Mouse (Mus musculus) midbrain, embryonic 12.5 days (tissue): ENCODE data around the gene Npb. TPM values are rescaled to one million over a fixed set of nuclear protein-coding genes. Genes with fewer than 3 reads are reported as not detected.

ENCODE experiments used
- ATAC-seq: fragments of 200-750 bp; cut with Nextera tagmentation; 2 replicates; pipeline ENCODE4 v1.8.0; 2017; ENCODE audit warnings: low read depth, moderate TSS enrichment, moderate library complexity; ENCODE audit not compliant: low FRiP score
- H3K27ac ChIP-seq: fragments of 300-500 bp; sonication (generic); replicated peaks from 2 replicates; pipeline ENCODE4 v1.5.1; 2016; ENCODE audit warnings: mild to moderate bottlenecking
- H3K27me3 ChIP-seq: fragments of 300-500 bp; sonication (generic); 2 replicates; pipeline ENCODE4 v1.6.1; 2016; ENCODE audit warnings: mild to moderate bottlenecking
- H3K36me3 ChIP-seq: fragments of 300-500 bp; sonication (generic); 2 replicates; pipeline ENCODE4 v1.6.1; 2016
- H3K4me1 ChIP-seq: fragments of 300-500 bp; sonication (generic); 2 replicates; pipeline ENCODE4 v1.6.1; 2016
- H3K4me2 ChIP-seq: fragments of 300-500 bp; sonication (generic); replicated peaks from 2 replicates; pipeline ENCODE4 v1.6.1; 2016; ENCODE audit warnings: mild to moderate bottlenecking, moderate library complexity
- H3K4me3 ChIP-seq: fragments of 300-500 bp; sonication (generic); 2 replicates; pipeline ENCODE4 v1.5.1; 2016; ENCODE audit warnings: mild to moderate bottlenecking
- H3K9ac ChIP-seq: fragments of 300-500 bp; sonication (generic); replicated peaks from 2 replicates; pipeline ENCODE4 v1.6.1; 2016; ENCODE audit warnings: mild to moderate bottlenecking, moderate library complexity
- H3K9me3 ChIP-seq: fragments of 300-500 bp; sonication (generic); 2 replicates; pipeline ENCODE4 v1.6.1; 2016; ENCODE audit warnings: mild to moderate bottlenecking
- WGBS: fragments of 180-500 bp; shearing (Covaris S2); methylation state at CpG from one replicate; pipeline ENCODE4 v1.1.7; 2016; 5-methylcytosine and 5-hydroxymethylcytosine counted together
- polyA plus RNA-seq: library from polyadenylated mRNA; unstranded; fragments of >200 nt; fragmentation: Nextera tagmentation; extraction: Ambion mirVana; gene quantifications from 2 replicates; pipeline ENCODE4 v1.2.1, GENCODE M21; 2016

Npb gene
- polyA plus RNA-seq, 1 experiment from 2014 or later, result 0.98 TPM

- Histone ChIP-seq H3K9ac (peak overlapping the region; percentile 46; the same call in 1 of the 2 replicates), H3K4me2 (peak overlapping the region; percentile 17; the same call in 1 of the 2 replicates), H3K27ac (no peak overlapping the region), H3K36me3 (peaks cover 20% of the 10 kb centered on the region), H3K9me3 (no peaks in the 10 kb centered on the region), H3K4me1 (peaks cover 43% of the 10 kb centered on the region), H3K4me3 (0 out of 2 replicates have a peak overlapping the region, but pooled peaks have one; percentile 4), H3K27me3 (no peaks in the 10 kb centered on the region)
- ATAC-seq, result no peak
- 28% methylated on average over 7 of the region's 7 CpGs for WGBS
Measured at GRCm38 (mm10) chr11:120629911-120630310, 21.6 kb downstream of the Npb start.

GRCm38 (mm10) chr11:120630401-120630871 is 22.2 kb downstream of the Npb start:
- Histone ChIP-seq H3K36me3 (peaks cover 20% of the 10 kb centered on the region), H3K9me3 (no peaks in the 10 kb centered on the region), H3K4me3 (no peak overlapping the region), H3K27me3 (no peaks in the 10 kb centered on the region), H3K9ac (peak overlapping the region; percentile 46), H3K4me2 (no peak overlapping the region), H3K4me1 (peaks cover 39% of the 10 kb centered on the region), H3K27ac (peak overlapping the region; percentile 10; the same call in 1 of the 2 replicates)
- 31% methylated on average over 5 of the region's 5 CpGs for WGBS
- ATAC-seq, result no peak

GRCm38 (mm10) chr11:120630881-120631725 is 22.8 kb downstream of the Npb start:
- Histone ChIP-seq H3K9ac (peak overlapping the region; percentile 46), H3K27ac (peak overlapping the region; percentile 10; the same call in 1 of the 2 replicates), H3K4me2 (peak overlapping the region; percentile 96), H3K36me3 (peaks cover 20% of the 10 kb centered on the region), H3K4me3 (peak overlapping the region; percentile 97; the same call in 1 of the 2 replicates), H3K4me1 (peaks cover 35% of the 10 kb centered on the region), H3K9me3 (no peaks in the 10 kb centered on the region), H3K27me3 (no peaks in the 10 kb centered on the region)
- ATAC-seq, result no peak
- 42% methylated on average over 7 of the region's 7 CpGs for WGBS

GRCm38 (mm10) chr11:120631726-120632448 is 23.6 kb downstream of the Npb start:
- Histone ChIP-seq H3K4me1 (peaks cover 35% of the 10 kb centered on the region), H3K9ac (peak overlapping the region; percentile 93), H3K9me3 (no peaks in the 10 kb centered on the region), H3K4me3 (peak overlapping the region; percentile 97), H3K36me3 (peaks cover 20% of the 10 kb centered on the region), H3K27me3 (no peaks in the 10 kb centered on the region), H3K4me2 (peak overlapping the region; percentile 96), H3K27ac (peak overlapping the region; percentile 85)
- ATAC-seq, result no peak
- WGBS, result 66% methylated on average over 4 of the region's 4 CpGs

- Histone ChIP-seq H3K36me3 (peaks cover 11% of the 10 kb centered on the region), H3K27ac (peak overlapping the region; percentile 85), H3K4me2 (peak overlapping the region; percentile 96), H3K9me3 (no peaks in the 10 kb centered on the region), H3K4me1 (peaks cover 35% of the 10 kb centered on the region), H3K9ac (peak overlapping the region; percentile 93), H3K4me3 (peak overlapping the region; percentile 97), H3K27me3 (no peaks in the 10 kb centered on the region)
- under 1% methylated on average over 97 of the region's 116 CpGs for WGBS
- ATAC-seq, result peak; percentile 84
Measured at GRCm38 (mm10) chr11:120632559-120633519, 24.6 kb downstream of the Npb start.

- Histone ChIP-seq H3K27me3 (no peaks in the 10 kb centered on the region), H3K9ac (peak within 1 kb of the TSS; percentile 93), H3K4me1 (peaks cover 35% of the 10 kb centered on the region), H3K4me2 (peak within 1 kb of the TSS; percentile 96), H3K4me3 (peak within 1 kb of the TSS; percentile 97), H3K27ac (peak within 1 kb of the TSS; percentile 85), H3K9me3 (no peaks in the 10 kb centered on the region), H3K36me3 (peaks cover 8% of the 10 kb centered on the region)
- 13% methylated on average over 57 of the region's 58 CpGs for WGBS
- peak; percentile 93 for ATAC-seq
Measured at GRCm38 (mm10) chr11:120633520-120634343, 25.5 kb downstream of the Npb start, which contains the start of gene Mafg. TSS of gene Mafg (minus strand) at chr11:120633600.

GRCm38 (mm10) chr11:120634810-120635209 is 26.5 kb downstream of the Npb start:
- ATAC-seq, result no peak
- no peak overlapping the region for H3K27ac ChIP-seq
- H3K4me2 ChIP-seq, result no peak overlapping the region
- WGBS, result 74% methylated on average over 5 of the region's 5 CpGs
- no peak overlapping the region for H3K9ac ChIP-seq
- no peaks in the 10 kb centered on the region for H3K27me3 ChIP-seq
- no peak overlapping the region for H3K4me3 ChIP-seq
- peaks cover 29% of the 10 kb centered on the region for H3K4me1 ChIP-seq
- no peaks in the 10 kb centered on the region for H3K9me3 ChIP-seq
- no peaks in the 10 kb centered on the region for H3K36me3 ChIP-seq

GRCm38 (mm10) chr11:120641255-120641654 is 33.0 kb downstream of the Npb start:
- no peak for ATAC-seq
- no peak overlapping the region for H3K27ac ChIP-seq
- WGBS, result 68% methylated on average over 9 of the region's 9 CpGs

GRCm38 (mm10) chr11:120641869-120642268 is 33.6 kb downstream of the Npb start:
- Histone ChIP-seq H3K4me3 (no peak overlapping the region), H3K4me1 (peaks cover 14% of the 10 kb centered on the region), H3K9me3 (no peaks in the 10 kb centered on the region), H3K36me3 (no peaks in the 10 kb centered on the region), H3K27ac (no peak overlapping the region), H3K9ac (0 out of 2 replicates have a peak overlapping the region, but pooled peaks have one; percentile 31), H3K27me3 (peaks cover 28% of the 10 kb centered on the region), H3K4me2 (no peak overlapping the region)
- WGBS, result 94% methylated on average over 8 of the region's 8 CpGs
- ATAC-seq, result no peak

More at GRCm38 (mm10) chr11:120641255-120641654, 33.0 kb downstream of the Npb start:
- no peak overlapping the region for H3K4me2 ChIP-seq
- no peak overlapping the region for H3K4me3 ChIP-seq
- no peaks in the 10 kb centered on the region for H3K9me3 ChIP-seq
- H3K27me3 ChIP-seq, result peaks cover 21% of the 10 kb centered on the region
- H3K36me3 ChIP-seq, result no peaks in the 10 kb centered on the region
- 0 out of 2 replicates have a peak overlapping the region, but pooled peaks have one; percentile 31 for H3K9ac ChIP-seq
- H3K4me1 ChIP-seq, result peaks cover 14% of the 10 kb centered on the region

GRCm38 (mm10) chr11:120642939-120643600 is 34.8 kb downstream of the Npb start:
- ATAC-seq, result peak; percentile 55; the same call in 1 of the 2 replicates
- 5% methylated on average over 18 of the region's 18 CpGs for WGBS
- Histone ChIP-seq H3K27me3 (peaks cover 40% of the 10 kb centered on the region), H3K9me3 (no peaks in the 10 kb centered on the region), H3K4me3 (peak overlapping the region; percentile 48), H3K27ac (0 out of 2 replicates have a peak overlapping the region, but pooled peaks have one; percentile 47), H3K4me2 (peak overlapping the region; percentile 86), H3K9ac (peak overlapping the region; percentile 68), H3K4me1 (peaks cover 19% of the 10 kb centered on the region), H3K36me3 (no peaks in the 10 kb centered on the region)
